Mouse (Mus musculus) embryonic fibroblast, embryonic 13.5 days (primary cell): ENCODE measurements around the gene Arhgef11. TPM values are rescaled to one million over a fixed set of nuclear protein-coding genes. Genes with fewer than 3 reads are reported as not detected.
A peak's percentile ranks its signal among the peaks of the same experiment; 100 is the strongest.

Experiments
- H3K27ac ChIP-seq: 2 replicates; pipeline ENCODE4 v1.5.1; 2012; ENCODE audit warnings: low read length, control low read depth, inconsistent platforms; ENCODE audit not compliant: insufficient read depth
- H3K4me1 ChIP-seq: 2 replicates; pipeline ENCODE4 v1.6.1; 2011; ENCODE audit warnings: low read length; ENCODE audit not compliant: control insufficient read depth, insufficient read depth
- H3K4me3 ChIP-seq: 2 replicates; pipeline ENCODE4 v1.5.1; 2011; ENCODE audit warnings: mild to moderate bottlenecking, control low read depth, low read length; ENCODE audit not compliant: insufficient read depth
- CTCF ChIP-seq: IDR thresholded peaks from 2 replicates; pipeline ENCODE4 v1.5.1; 2011; ENCODE audit warnings: mild to moderate bottlenecking, control low read depth, low read length, moderate library complexity, borderline replicate concordance; ENCODE audit not compliant: insufficient read depth
- POLR2A ChIP-seq: IDR thresholded peaks from 2 replicates; pipeline ENCODE4 v1.6.1; 2011; ENCODE audit warnings: low read depth, mild to moderate bottlenecking, control low read depth, low read length, moderate library complexity
- polyA plus RNA-seq: library from polyadenylated mRNA; stranded (reverse); fragments of >200 nt; gene quantifications from 2 replicates; pipeline ENCODE4 v1.2.4, GENCODE M21; 2011; ENCODE audit warnings: low read depth; ENCODE audit not compliant: missing spikeins, insufficient read length

Arhgef11 gene
- polyA plus RNA-seq, 1 experiment = 27.0 TPM

- Histone ChIP-seq H3K4me1 (peaks cover 21% of the 10 kb centered on the region), H3K4me3 (peak overlapping the region; percentile 99), H3K27ac (peak overlapping the region; percentile 86)
- TF ChIP-seq POLR2A (no peak), CTCF (no peak)
These were observed 150.4 kb downstream of the Arhgef11 start for GRCm38 (mm10) chr3:87767764-87768163.

- Histone ChIP-seq H3K27ac (peak overlapping the region; percentile 86), H3K4me1 (peaks cover 17% of the 10 kb centered on the region), H3K4me3 (peak overlapping the region; percentile 99)
- no peak for TF ChIP-seq CTCF
- TF ChIP-seq POLR2A = no peak
These were observed 151.1 kb downstream of the Arhgef11 start for GRCm38 (mm10) chr3:87768431-87768830.

- peaks cover 14% of the 10 kb centered on the region for H3K4me1 ChIP-seq
- peak overlapping the region; percentile 99 for H3K4me3 ChIP-seq
- peak overlapping the region; percentile 86 for H3K27ac ChIP-seq
- TF ChIP-seq CTCF (peak; percentile 63), POLR2A (peak; percentile 83)
These were observed 151.5 kb downstream of the Arhgef11 start for GRCm38 (mm10) chr3:87768844-87769243.

- TF ChIP-seq POLR2A (no peak), CTCF (no peak)
- peaks cover 9% of the 10 kb centered on the region for H3K4me1 ChIP-seq
- no peak overlapping the region for H3K27ac ChIP-seq
- H3K4me3 ChIP-seq = no peak overlapping the region
These were observed 152.1 kb downstream of the Arhgef11 start for GRCm38 (mm10) chr3:87769506-87769905.

- TF ChIP-seq CTCF (no peak), POLR2A (no peak)
- no peak overlapping the region for H3K27ac ChIP-seq
These were observed 152.9 kb downstream of the Arhgef11 start for GRCm38 (mm10) chr3:87770280-87770679.

GRCm38 (mm10) chr3:87771088-87771487, 153.7 kb downstream of the Arhgef11 start:
- H3K4me3 ChIP-seq = no peak overlapping the region
- TF ChIP-seq CTCF = no peak
- TF ChIP-seq POLR2A = no peak
- H3K27ac ChIP-seq = no peak overlapping the region

More at GRCm38 (mm10) chr3:87770280-87770679, 152.9 kb downstream of the Arhgef11 start:
- no peak overlapping the region for H3K4me3 ChIP-seq
- 0 out of 2 replicates have a peak, but pooled peaks cover 6% of the 10 kb centered on the region for H3K4me1 ChIP-seq

GRCm38 (mm10) chr3:87778283-87778682, 160.9 kb downstream of the Arhgef11 start:
- TF ChIP-seq CTCF (no peak), POLR2A (no peak)
- no peaks in the 10 kb centered on the region for H3K4me1 ChIP-seq
- no peak overlapping the region for H3K27ac ChIP-seq
- H3K4me3 ChIP-seq = no peak overlapping the region

More at GRCm38 (mm10) chr3:87771088-87771487, 153.7 kb downstream of the Arhgef11 start:
- 0 out of 2 replicates have a peak, but pooled peaks cover 5% of the 10 kb centered on the region for H3K4me1 ChIP-seq

- H3K4me3 ChIP-seq = no peak overlapping the region
- H3K27ac ChIP-seq = no peak overlapping the region
- no peak for TF ChIP-seq CTCF
- no peak for TF ChIP-seq POLR2A
- no peaks in the 10 kb centered on the region for H3K4me1 ChIP-seq
These were observed 161.7 kb downstream of the Arhgef11 start for GRCm38 (mm10) chr3:87779086-87779485.

- H3K4me1 ChIP-seq = no peaks in the 10 kb centered on the region
- TF ChIP-seq CTCF = no peak
- TF ChIP-seq POLR2A = no peak
- H3K27ac ChIP-seq = no peak overlapping the region
- no peak overlapping the region for H3K4me3 ChIP-seq
These were observed 166.1 kb downstream of the Arhgef11 start for GRCm38 (mm10) chr3:87783282-87784023.

- no peak overlapping the region for H3K4me3 ChIP-seq
- TF ChIP-seq CTCF (no peak), POLR2A (no peak)
- no peaks in the 10 kb centered on the region for H3K4me1 ChIP-seq
- H3K27ac ChIP-seq = no peak overlapping the region
These were observed 167.8 kb downstream of the Arhgef11 start for GRCm38 (mm10) chr3:87785156-87785555.
